Mouse (Mus musculus) neutrophil, adult 5-6 weeks (primary cell): ENCODE data around the gene Jazf1. TPM values are rescaled to one million over a fixed set of nuclear protein-coding genes. Genes with fewer than 3 reads are reported as not detected.

Source experiments
- ATAC-seq: fragments of 151-379, 151-347 bp; 2 replicates; pipeline ENCODE4 v1.8.0; 2017; ENCODE audit warnings: mild to moderate bottlenecking, moderate TSS enrichment; ENCODE audit not compliant: insufficient number of reproducible peaks, poor library complexity, low FRiP score, severe bottlenecking; ENCODE audit errors: extremely low read depth
- total RNA-seq: library from RNA; stranded (forward); fragments of 200-1000 nt; gene quantifications from 2 replicates; pipeline ENCODE4 v1.2.3, GENCODE M21; 2017

Gene Jazf1
- total RNA-seq, 1 experiment from 2014 or later = 0.47 TPM

- ATAC-seq = no peak
Measured at GRCm38 (mm10) chr6:53017357-53018205, 50.9 kb downstream of the Jazf1 start.

GRCm38 (mm10) chr6:53014460-53015455 lies 53.7 kb downstream of the Jazf1 start:
- ATAC-seq = no peak

- ATAC-seq = no peak
Measured at GRCm38 (mm10) chr6:53010286-53010685, 58.1 kb downstream of the Jazf1 start.

GRCm38 (mm10) chr6:53006032-53006431 lies 62.4 kb downstream of the Jazf1 start:
- ATAC-seq = no peak

GRCm38 (mm10) chr6:53005544-53005943 lies 62.9 kb downstream of the Jazf1 start:
- ATAC-seq = no peak

- no peak for ATAC-seq
Measured at GRCm38 (mm10) chr6:52990816-52991215, 77.6 kb downstream of the Jazf1 start.

GRCm38 (mm10) chr6:52987905-52988640 lies 80.4 kb downstream of the Jazf1 start:
- no peak for ATAC-seq

GRCm38 (mm10) chr6:52987391-52987790 lies 81.0 kb downstream of the Jazf1 start:
- ATAC-seq = no peak

- ATAC-seq = no peak
Measured at GRCm38 (mm10) chr6:52982175-52982574, 86.3 kb downstream of the Jazf1 start.

GRCm38 (mm10) chr6:52979503-52979902 lies 88.9 kb downstream of the Jazf1 start:
- ATAC-seq = no peak

- no peak for ATAC-seq
Measured at GRCm38 (mm10) chr6:52973351-52973750, 95.1 kb downstream of the Jazf1 start.

- ATAC-seq = no peak
Measured at GRCm38 (mm10) chr6:52972138-52972537, 96.3 kb downstream of the Jazf1 start.

GRCm38 (mm10) chr6:52969717-52970261 lies 98.6 kb downstream of the Jazf1 start:
- peak; percentile 70; the same call in 1 of the 2 replicates for ATAC-seq

GRCm38 (mm10) chr6:52968346-52968891 lies 100.0 kb downstream of the Jazf1 start:
- no peak for ATAC-seq

GRCm38 (mm10) chr6:52967557-52968270 lies 100.7 kb downstream of the Jazf1 start:
- no peak for ATAC-seq

GRCm38 (mm10) chr6:52966001-52966400 lies 102.4 kb downstream of the Jazf1 start:
- ATAC-seq = no peak

- ATAC-seq = peak; percentile 44
Measured at GRCm38 (mm10) chr6:52965340-52965739, 103.1 kb downstream of the Jazf1 start.
